22 mouse cellular contexts compared by ENCODE assay signal in genomic region chr6:88843781-88844725, GRCm38 (mm10). TPM values are rescaled to one million over a fixed set of nuclear protein-coding genes. Genes with fewer than 3 reads are reported as not detected.
A peak's percentile ranks its signal among the peaks of the same experiment; 100 is the strongest.
DNase-seq lines count a peak whose midpoint lies in the region; ATAC-seq and TF ChIP-seq lines count a peak whose summit lies in the region.
"Had no signal": no experiment of that assay in that cellular context is flagged by ENCODE, and none has a peak within 500 bp of the region (broad histone marks: within the 10 kb centered on the region; RNA-seq: fewer than 3 reads in every experiment).

No protein-coding gene starts in this region.

- H3K27ac ChIP-seq in cerebellum, adult 2 months (ENCODE audit: insufficient read depth, low read length): no peak overlapping the region
- no peak overlapping the region for H3K27ac ChIP-seq in heart, embryonic 13.5 days (replicated peaks)
- H3K27ac ChIP-seq in heart, adult 2 months: no peak overlapping the region
- no peak overlapping the region for H3K27ac ChIP-seq in liver, embryonic 13.5 days
- H3K27ac ChIP-seq in neural tube, embryonic 12.5 days: no peak overlapping the region
- H3K27ac ChIP-seq: limb, embryonic 13.5 days; stomach, postnatal 0 days had no signal

- no peaks in the 10 kb centered on the region for H3K27me3 ChIP-seq in cerebellum, adult 2 months (ENCODE audit: control insufficient read depth, insufficient read depth, low read length)
- no peaks in the 10 kb centered on the region for H3K27me3 ChIP-seq in heart, embryonic 13.5 days (replicated peaks)
- no peaks in the 10 kb centered on the region for H3K27me3 ChIP-seq in heart, adult 2 months (ENCODE audit: control insufficient read depth, insufficient read depth, low read length)
- H3K27me3 ChIP-seq in liver, embryonic 13.5 days: peaks cover 6% of the 10 kb centered on the region; the same call in 1 of the 2 replicates
- H3K27me3 ChIP-seq in neural tube, embryonic 12.5 days (replicated peaks): no peaks in the 10 kb centered on the region
- H3K27me3 ChIP-seq: limb, embryonic 13.5 days had no signal

- no peak overlapping the region for H3K9ac ChIP-seq in heart, embryonic 13.5 days
- H3K9ac ChIP-seq in heart, adult 2 months (ENCODE audit: low read depth, low read length): no peak overlapping the region
- H3K9ac ChIP-seq in liver, embryonic 13.5 days: no peak overlapping the region
- H3K9ac ChIP-seq in neural tube, embryonic 12.5 days: no peak overlapping the region

- peaks cover 11% of the 10 kb centered on the region for H3K36me3 ChIP-seq in heart, embryonic 13.5 days
- no peaks in the 10 kb centered on the region for H3K36me3 ChIP-seq in heart, adult 2 months (ENCODE audit: control insufficient read depth, insufficient read depth, low read length)
- H3K36me3 ChIP-seq in liver, embryonic 13.5 days: peaks cover 15% of the 10 kb centered on the region
- peaks cover 55% of the 10 kb centered on the region for H3K36me3 ChIP-seq in neural tube, embryonic 12.5 days

- no peak for TF ChIP-seq POLR2A in cerebellum, adult 2 months (IDR thresholded peaks at IDR 0.05; ENCODE audit: borderline replicate concordance, insufficient read depth, low read length)
- TF ChIP-seq POLR2A in heart, adult 2 months (IDR thresholded peaks at IDR 0.05; ENCODE audit: insufficient read depth, low read depth, low read length): no peak

- H3K79me2 ChIP-seq in heart, adult 2 months (replicated peaks; ENCODE audit: control insufficient read depth, insufficient read depth, low read length): no peaks in the 10 kb centered on the region

- no peak overlapping the region for H3K4me3 ChIP-seq in cerebellum, adult 2 months (replicated peaks; ENCODE audit: insufficient read depth, low read depth, low read length)
- no peak overlapping the region for H3K4me3 ChIP-seq in heart, embryonic 13.5 days
- H3K4me3 ChIP-seq in heart, adult 2 months: no peak overlapping the region
- no peak overlapping the region for H3K4me3 ChIP-seq in liver, embryonic 13.5 days (replicated peaks)
- no peak overlapping the region for H3K4me3 ChIP-seq in neural tube, embryonic 12.5 days

- H3K9me3 ChIP-seq in heart, embryonic 13.5 days: no peaks in the 10 kb centered on the region
- no peaks in the 10 kb centered on the region for H3K9me3 ChIP-seq in liver, embryonic 13.5 days (replicated peaks)
- H3K9me3 ChIP-seq in neural tube, embryonic 12.5 days: no peaks in the 10 kb centered on the region
- H3K9me3 ChIP-seq: forebrain, embryonic 10.5 days; limb, embryonic 13.5 days; midbrain, embryonic 12.5 days had no signal

- H3K4me2 ChIP-seq in heart, embryonic 13.5 days: peak overlapping the region; percentile 85
- 0 out of 2 replicates have a peak overlapping the region, but pooled peaks have one; percentile 100 for H3K4me2 ChIP-seq in liver, embryonic 13.5 days
- 0 out of 2 replicates have a peak overlapping the region, but pooled peaks have one; percentile 84 for H3K4me2 ChIP-seq in neural tube, embryonic 12.5 days (replicated peaks)

- TF ChIP-seq EP300 in heart, adult 2 months (IDR thresholded peaks at IDR 0.05; ENCODE audit: insufficient read depth, low read depth, low read length): no peak

- ATAC-seq in heart, embryonic 13.5 days (ENCODE audit: extremely low read depth, insufficient number of reproducible peaks, low FRiP score, low TSS enrichment): no peak
- no peak for ATAC-seq in liver, embryonic 13.5 days (ENCODE audit: low read depth)
- ATAC-seq in neural tube, embryonic 12.5 days (ENCODE audit: low FRiP score, low read depth): no peak

- TF ChIP-seq CTCF in cerebellum, adult 2 months (IDR thresholded peaks at IDR 0.05; ENCODE audit: borderline replicate concordance, insufficient read depth, low read depth, low read length): no peak
- TF ChIP-seq CTCF in heart, adult 2 months (IDR thresholded peaks at IDR 0.05): no peak

- H3K4me1 ChIP-seq in cerebellum, adult 2 months (ENCODE audit: control insufficient read depth, insufficient read depth, low read length): peaks cover 17% of the 10 kb centered on the region
- H3K4me1 ChIP-seq in heart, embryonic 13.5 days: peaks cover 28% of the 10 kb centered on the region
- peaks cover 9% of the 10 kb centered on the region for H3K4me1 ChIP-seq in heart, adult 2 months (ENCODE audit: control insufficient read depth, insufficient read depth, low read length)
- H3K4me1 ChIP-seq in liver, embryonic 13.5 days (replicated peaks): peaks cover 36% of the 10 kb centered on the region
- H3K4me1 ChIP-seq in neural tube, embryonic 12.5 days: peaks cover 23% of the 10 kb centered on the region

- WGBS in cerebellum, adult 2 months: 70% methylated on average over 9 of the region's 9 CpGs
- WGBS in heart, embryonic 13.5 days: 72% methylated on average over 9 of the region's 9 CpGs
- 88% methylated on average over 9 of the region's 9 CpGs for WGBS in heart, adult 2 months
- WGBS in liver, embryonic 13.5 days (ENCODE audit: insufficient replicate concordance): 69% methylated on average over 9 of the region's 9 CpGs
- 78% methylated on average over 9 of the region's 9 CpGs for WGBS in neural tube, embryonic 12.5 days

- intact Hi-C loops in heart, adult 2 months (cut with DNase I): no loop called here

- peak; percentile 29 to 33 for DNase-seq in cerebellum, adult 2 months
- DNase-seq in cerebellum, adult 18-20 months: no peak
- no peak for DNase-seq in heart, adult 2 months
- DNase-seq in liver, embryonic 13.5 days: no peak
- DNase-seq in liver: no peak
- DNase-seq in neural tube, embryonic 10.5 days (ENCODE audit: extremely low spot score, low spot score): no peak
- DNase-seq: adrenal gland, postnatal 14 days; cerebellum, adult 8-10 months; embryo, embryonic 11 days; gastrocnemius, postnatal 10 days; kidney, adult 2 months; kidney, postnatal 10 days; lung, adult 2 months; right cerebral cortex, adult 18-20 months; thymus, postnatal 14 days had no signal

RNA-seq across cellular contexts. Expression of gene Abtb1, which starts 2.3 kb away (rescaled TPM):
- polyA plus RNA-seq in cerebellum, adult 2 months (2012; rRNA removed): 116 TPM in 2 replicates
- polyA plus RNA-seq in heart, embryonic 13.5 days (2015; fragmentation: Nextera tagmentation; extraction: Ambion mirVana): 23.7 and 26.0 TPM in 2 replicates
- total RNA-seq in heart, adult 2 months (2021): 10 to 100 TPM; 19.7 to 22.7 TPM
- polyA plus RNA-seq in heart, adult 2 months (2012; rRNA removed): 46.2 and 46.7 TPM in 2 replicates
- 45.5 and 46.5 TPM in 2 replicates for polyA plus RNA-seq in liver, embryonic 13.5 days (2015; fragmentation: Nextera tagmentation; extraction: Ambion mirVana)
- 37.3 and 38.2 TPM in 2 replicates for polyA plus RNA-seq in neural tube, embryonic 12.5 days (2016; fragmentation: Nextera tagmentation; extraction: Ambion mirVana)

RNA-seq across cellular contexts. Expression of gene Podxl2, which starts 30.8 kb away (rescaled TPM):
- polyA plus RNA-seq in cerebellum, adult 2 months (2012; rRNA removed): 538 and 541 TPM in 2 replicates
- 44.1 and 46.1 TPM in 2 replicates for polyA plus RNA-seq in heart, embryonic 13.5 days (2015; fragmentation: Nextera tagmentation; extraction: Ambion mirVana)
- total RNA-seq in heart, adult 2 months (2021): 10 to 100 TPM; 13.1 to 15.9 TPM
- 20.7 and 26.2 TPM in 2 replicates for polyA plus RNA-seq in heart, adult 2 months (2012; rRNA removed)
- polyA plus RNA-seq in liver, embryonic 13.5 days (2015; fragmentation: Nextera tagmentation; extraction: Ambion mirVana): 2.3 and 2.9 TPM in 2 replicates
- polyA plus RNA-seq in neural tube, embryonic 12.5 days (2016; fragmentation: Nextera tagmentation; extraction: Ambion mirVana): 362 and 381 TPM in 2 replicates
- total RNA-seq: MEL had no signal

RNA-seq across cellular contexts. Expression of gene Mcm2, which starts 54.5 kb away (rescaled TPM):
- 7.5 and 9.8 TPM in 2 replicates for polyA plus RNA-seq in cerebellum, adult 2 months (2012; rRNA removed)
- 98.1 and 98.3 TPM in 2 replicates for polyA plus RNA-seq in heart, embryonic 13.5 days (2015; fragmentation: Nextera tagmentation; extraction: Ambion mirVana)
- total RNA-seq in heart, adult 2 months (2021): 1 to 10 TPM; 5.3 to 6.1 TPM
- 4.8 and 5.4 TPM in 2 replicates for polyA plus RNA-seq in heart, adult 2 months (2012; rRNA removed)
- 186 and 202 TPM in 2 replicates for polyA plus RNA-seq in liver, embryonic 13.5 days (2015; fragmentation: Nextera tagmentation; extraction: Ambion mirVana)
- polyA plus RNA-seq in neural tube, embryonic 12.5 days (2016; fragmentation: Nextera tagmentation; extraction: Ambion mirVana): 120 and 127 TPM in 2 replicates

RNA-seq across cellular contexts. Expression of gene Tpra1, which starts 58.0 kb away (rescaled TPM):
- polyA plus RNA-seq in cerebellum, adult 2 months (2012; rRNA removed): 206 and 236 TPM in 2 replicates
- polyA plus RNA-seq in heart, embryonic 13.5 days (2015; fragmentation: Nextera tagmentation; extraction: Ambion mirVana): 39.8 and 47.0 TPM in 2 replicates
- 10 to 100 TPM; 34.4 to 34.8 TPM for total RNA-seq in heart, adult 2 months (2021)
- 88.0 and 118 TPM in 2 replicates for polyA plus RNA-seq in heart, adult 2 months (2012; rRNA removed)
- 42.8 and 46.0 TPM in 2 replicates for polyA plus RNA-seq in liver, embryonic 13.5 days (2015; fragmentation: Nextera tagmentation; extraction: Ambion mirVana)
- 60.6 and 61.2 TPM in 2 replicates for polyA plus RNA-seq in neural tube, embryonic 12.5 days (2016; fragmentation: Nextera tagmentation; extraction: Ambion mirVana)

Comparison
In these comparisons a context has a peak if more than half of its experiments do, and no peak if none do; other contexts are left out.
1. DNase-seq: peak in cerebellum, adult 2 months (2 of 2); none in cerebellum, adult 18-20 months (0 of 2), heart, adult 2 months (0 of 2), liver, embryonic 13.5 days (single experiment), liver (single experiment) and neural tube, embryonic 10.5 days (single experiment).
2. Peak in every context shown above with its lines, with median percentiles within 50 percentile points of each other: H3K4me2 ChIP-seq.